Mouse (Mus musculus): ENCODE data around the gene Slc35d2. TPM values are rescaled to one million over a fixed set of nuclear protein-coding genes. Genes with fewer than 3 reads are reported as not detected.

Slc35d2 gene
- total RNA-seq (2023): 10 to 100 TPM; 17.1 to 24.9 TPM

GRCm38 (mm10) chr13:64128858-64129615, at the start of gene Slc35d2:
Gene Slc35d2, minus strand, starts transcription at chr13:64129368.

GRCm38 (mm10) chr13:64161548-64161915, 32.4 kb upstream of the Slc35d2 start, which contains the start of gene Habp4:
Gene Habp4, plus strand, starts transcription at chr13:64161824.

GRCm38 (mm10) chr13:64153083-64153682, 24.0 kb upstream of the Slc35d2 start, which contains the start of gene Zfp367:
Gene Zfp367, minus strand, starts transcription at chr13:64153202.

GRCm38 (mm10) chr13:64089130-64089529, 40.0 kb downstream of the Slc35d2 start, which contains the start of gene Hsd17b3:
Gene Hsd17b3, minus strand, starts transcription at chr13:64089230.

Other genes with a start within 250 kb of the Slc35d2 start
- not detected for gene Hsd17b3, start 40.1 kb downstream of the Slc35d2 start, total RNA-seq (2023)
- 10 to 100 TPM; 30.2 to 31.7 TPM for gene Zfp367, start 23.8 kb upstream of the Slc35d2 start, total RNA-seq (2023)
- 1 to 10 TPM; 2.8 to 3.7 TPM for gene Habp4, start 32.5 kb upstream of the Slc35d2 start, total RNA-seq (2023)
- 1 to 10 TPM; 2.6 to 4.1 TPM for gene Cdc14b, start 145.9 kb upstream of the Slc35d2 start, total RNA-seq (2023)
- 10 to 100 TPM; 27.6 to 30.6 TPM for gene Aaed1, start 183.3 kb upstream of the Slc35d2 start, total RNA-seq (2023)
- 100 to 1,000 TPM in 1 of 2 experiments, 10 to 100 TPM in 1; 79.0 to 107 TPM for gene Ctsl, start 241.5 kb upstream of the Slc35d2 start, total RNA-seq (2023)